In genomic region chr2:31476107-31476820, GRCm38 (mm10) we compare ENCODE assay signal across 23 mouse cellular contexts. TPM values are rescaled to one million over a fixed set of nuclear protein-coding genes. Genes with fewer than 3 reads are reported as not detected.
A peak's percentile ranks its signal among the peaks of the same experiment; 100 is the strongest.
DNase-seq lines count a peak whose midpoint lies in the region; ATAC-seq and TF ChIP-seq lines count a peak whose summit lies in the region.
"Had no signal": no experiment of that assay in that cellular context is flagged by ENCODE, and none has a peak within 500 bp of the region (broad histone marks: within the 10 kb centered on the region; RNA-seq: fewer than 3 reads in every experiment).

No protein-coding gene starts in this region.

- H3K4me1 ChIP-seq in kidney, embryonic 14.5 days (ENCODE audit: control insufficient read depth, insufficient read depth, low read length), result no peaks in the 10 kb centered on the region
- peaks cover 11% of the 10 kb centered on the region for H3K4me1 ChIP-seq in midbrain, embryonic 13.5 days (replicated peaks)
- H3K4me1 ChIP-seq in midbrain, embryonic 16.5 days (ENCODE audit: control insufficient read depth, insufficient read depth, low read length), result peaks cover 4% of the 10 kb centered on the region; the same call in 1 of the 2 replicates
- no peaks in the 10 kb centered on the region for H3K4me1 ChIP-seq in stomach, postnatal 0 days (replicated peaks; ENCODE audit: control insufficient read depth, insufficient read depth)
- H3K4me1 ChIP-seq: limb, embryonic 12.5 days; lung, embryonic 15.5 days had no signal

- WGBS in kidney, embryonic 14.5 days, result 61% methylated on average over 10 of the region's 10 CpGs
- 69% methylated on average over 10 of the region's 10 CpGs for WGBS in midbrain, embryonic 13.5 days
- 69% methylated on average over 10 of the region's 10 CpGs for WGBS in midbrain, embryonic 16.5 days
- WGBS in stomach, postnatal 0 days, result 54% methylated on average over 9 of the region's 10 CpGs

- H3K9me3 ChIP-seq in kidney, embryonic 14.5 days (ENCODE audit: control insufficient read depth, low read length), result no peaks in the 10 kb centered on the region
- no peaks in the 10 kb centered on the region for H3K9me3 ChIP-seq in midbrain, embryonic 13.5 days
- no peaks in the 10 kb centered on the region for H3K9me3 ChIP-seq in midbrain, embryonic 16.5 days (replicated peaks; ENCODE audit: control insufficient read depth, low read length, poor library complexity, severe bottlenecking)
- no peaks in the 10 kb centered on the region for H3K9me3 ChIP-seq in stomach, postnatal 0 days (ENCODE audit: control insufficient read depth, low read length)
- H3K9me3 ChIP-seq: heart, embryonic 10.5 days; hindbrain, embryonic 12.5 days; limb, embryonic 12.5 days; liver, embryonic 13.5 days; lung, embryonic 15.5 days had no signal

- H3K4me2 ChIP-seq in kidney, embryonic 14.5 days (replicated peaks; ENCODE audit: low read depth, low read length), result no peak overlapping the region
- H3K4me2 ChIP-seq in midbrain, embryonic 13.5 days (replicated peaks), result no peak overlapping the region
- no peak overlapping the region for H3K4me2 ChIP-seq in midbrain, embryonic 16.5 days (ENCODE audit: low read length)
- H3K4me2 ChIP-seq in stomach, postnatal 0 days (replicated peaks; ENCODE audit: low read depth), result no peak overlapping the region
- H3K4me2 ChIP-seq: hindbrain, embryonic 12.5 days; limb, embryonic 12.5 days; liver, embryonic 13.5 days; lung, embryonic 15.5 days; midbrain, embryonic 11.5 days had no signal

- no peak overlapping the region for H3K4me3 ChIP-seq in kidney, embryonic 14.5 days (ENCODE audit: low read length)
- H3K4me3 ChIP-seq in midbrain, embryonic 13.5 days (replicated peaks), result no peak overlapping the region
- H3K4me3 ChIP-seq in midbrain, embryonic 16.5 days (ENCODE audit: low read depth, low read length), result no peak overlapping the region
- H3K4me3 ChIP-seq in stomach, postnatal 0 days (ENCODE audit: low read depth, low read length), result no peak overlapping the region
- H3K4me3 ChIP-seq: heart, embryonic 10.5 days; hindbrain, embryonic 12.5 days; limb, embryonic 12.5 days; liver, embryonic 13.5 days; lung, embryonic 15.5 days had no signal

- no peak overlapping the region for H3K27ac ChIP-seq in kidney, embryonic 14.5 days (ENCODE audit: low read depth, low read length)
- H3K27ac ChIP-seq in midbrain, embryonic 13.5 days, result no peak overlapping the region
- H3K27ac ChIP-seq in midbrain, embryonic 16.5 days (ENCODE audit: low read length), result no peak overlapping the region
- H3K27ac ChIP-seq in stomach, postnatal 0 days (replicated peaks), result no peak overlapping the region
- H3K27ac ChIP-seq: heart, embryonic 10.5 days; hindbrain, embryonic 12.5 days; kidney, postnatal 0 days; limb, embryonic 12.5 days; liver, embryonic 13.5 days; lung, embryonic 15.5 days had no signal

- H3K9ac ChIP-seq in kidney, embryonic 14.5 days (ENCODE audit: low read depth, low read length), result no peak overlapping the region
- H3K9ac ChIP-seq in midbrain, embryonic 13.5 days (replicated peaks), result no peak overlapping the region
- H3K9ac ChIP-seq in midbrain, embryonic 16.5 days (ENCODE audit: low read depth, low read length), result no peak overlapping the region
- 0 out of 2 replicates have a peak overlapping the region, but pooled peaks have one; percentile 27 for H3K9ac ChIP-seq in stomach, postnatal 0 days (ENCODE audit: low read length)
- H3K9ac ChIP-seq: hindbrain, embryonic 12.5 days; limb, embryonic 12.5 days; liver, embryonic 13.5 days; lung, embryonic 15.5 days had no signal

- TF ChIP-seq EP300 in stomach, postnatal 0 days (optimal IDR thresholded peaks at IDR 0.05), result no peak

- no peak for DNase-seq in kidney, adult 9 months
- no peak for DNase-seq in stomach, postnatal 0 days (ENCODE audit: low spot score)
- DNase-seq in layer of hippocampus, postnatal 10 days (ENCODE audit: low spot score in 2 of 2), result no peak
- DNase-seq: adrenal gland, postnatal 36 days; B cell, adult 2 months; cerebellum, adult 18-20 months; cerebellum, postnatal 10 days; gastrocnemius, postnatal 14 days; heart, postnatal 36 days; kidney, postnatal 4 days; liver, embryonic 13.5 days; right cerebral cortex, postnatal 25 days had no signal

- no peak for TF ChIP-seq CTCF in stomach, postnatal 0 days (IDR thresholded peaks at IDR 0.05; ENCODE audit: low read depth)

- no peaks in the 10 kb centered on the region for H3K36me3 ChIP-seq in kidney, embryonic 14.5 days (ENCODE audit: control insufficient read depth, insufficient read depth, low read length)
- no peaks in the 10 kb centered on the region for H3K36me3 ChIP-seq in midbrain, embryonic 13.5 days
- no peaks in the 10 kb centered on the region for H3K36me3 ChIP-seq in midbrain, embryonic 16.5 days (ENCODE audit: control insufficient read depth, insufficient read depth, low read length)
- no peaks in the 10 kb centered on the region for H3K36me3 ChIP-seq in stomach, postnatal 0 days (ENCODE audit: control insufficient read depth, insufficient read depth, low read length)
- H3K36me3 ChIP-seq: heart, embryonic 10.5 days; hindbrain, embryonic 12.5 days; limb, embryonic 12.5 days; lung, embryonic 15.5 days had no signal

- 0 out of 2 replicates have a peak, but pooled peaks cover under 1% of the 10 kb centered on the region for H3K27me3 ChIP-seq in kidney, embryonic 14.5 days (ENCODE audit: control insufficient read depth, insufficient read depth, low read length)
- peaks cover 49% of the 10 kb centered on the region for H3K27me3 ChIP-seq in midbrain, embryonic 13.5 days
- H3K27me3 ChIP-seq in midbrain, embryonic 16.5 days (ENCODE audit: control insufficient read depth, insufficient read depth, low read depth, low read length), result peaks cover 9% of the 10 kb centered on the region
- H3K27me3 ChIP-seq in stomach, postnatal 0 days (ENCODE audit: control insufficient read depth, insufficient read depth, low read length), result no peaks in the 10 kb centered on the region

- ATAC-seq in kidney, embryonic 14.5 days (ENCODE audit: low FRiP score, low TSS enrichment), result peak; percentile 20; the same call in 1 of the 2 replicates
- ATAC-seq in midbrain, embryonic 13.5 days, result 0 out of 2 replicates have a peak, but pooled peaks have one; percentile 36
- no peak for ATAC-seq in midbrain, embryonic 16.5 days
- no peak for ATAC-seq in stomach, postnatal 0 days (ENCODE audit: low FRiP score, low TSS enrichment)
- ATAC-seq: forebrain, embryonic 14.5 days; intestine, postnatal 0 days had no signal

RNA-seq across cellular contexts. Expression of gene Ass1, which starts 6.3 kb away (rescaled TPM):
- polyA plus RNA-seq in kidney, embryonic 14.5 days (2014; fragmentation: Nextera tagmentation; extraction: Ambion mirVana), result 13.8 and 20.3 TPM in 2 replicates
- 10.5 and 12.1 TPM in 2 replicates for polyA plus RNA-seq in midbrain, embryonic 13.5 days (2015; fragmentation: Nextera tagmentation; extraction: Ambion mirVana)
- 10.3 and 12.0 TPM in 2 replicates for polyA plus RNA-seq in midbrain, embryonic 16.5 days (2015; fragmentation: Nextera tagmentation; extraction: Ambion mirVana)
- polyA plus RNA-seq in stomach, postnatal 0 days (2015; fragmentation: Nextera tagmentation; extraction: Ambion mirVana), result 34.3 and 35.4 TPM in 2 replicates
- 10 to 100 TPM; 13.6 to 17.6 TPM for total RNA-seq in layer of hippocampus, postnatal 10 days (2021)

Comparison
In these comparisons a context has a peak if more than half of its experiments do, and no peak if none do; other contexts are left out.
1. ATAC-seq: peak in kidney, embryonic 14.5 days (single experiment) and midbrain, embryonic 13.5 days (single experiment); none in midbrain, embryonic 16.5 days (single experiment) and stomach, postnatal 0 days (single experiment).